Mouse (Mus musculus) T-cell, adult 2 months (primary cell): ENCODE measurements around the gene Exo1.

Source experiments
- DNase-seq: peaks from one replicate; pipeline ENCODE4 v3.0.0; 2022; ENCODE audit warnings: low spot score

The Exo1 gene

DNA sequence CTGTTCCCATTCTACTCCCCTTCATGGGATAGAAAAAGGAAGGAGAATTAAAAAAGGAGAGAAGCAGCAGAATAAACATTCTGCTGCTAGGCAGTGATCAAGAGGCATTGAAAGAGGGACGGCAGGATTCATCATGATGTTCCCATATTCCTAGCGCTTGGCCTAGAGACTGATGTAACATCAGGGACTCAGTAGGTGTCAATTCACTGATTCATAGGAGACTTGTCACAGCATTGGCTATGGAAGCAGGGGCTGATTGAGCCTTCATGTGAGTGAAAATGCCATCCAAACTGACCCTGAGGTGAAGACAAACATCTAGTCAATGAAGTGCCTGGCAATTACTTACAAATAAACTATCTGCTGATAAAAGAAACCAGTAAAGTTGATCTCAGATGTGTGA, 70.5 kb downstream of the Exo1 start:
- no peak for DNase-seq

DNA sequence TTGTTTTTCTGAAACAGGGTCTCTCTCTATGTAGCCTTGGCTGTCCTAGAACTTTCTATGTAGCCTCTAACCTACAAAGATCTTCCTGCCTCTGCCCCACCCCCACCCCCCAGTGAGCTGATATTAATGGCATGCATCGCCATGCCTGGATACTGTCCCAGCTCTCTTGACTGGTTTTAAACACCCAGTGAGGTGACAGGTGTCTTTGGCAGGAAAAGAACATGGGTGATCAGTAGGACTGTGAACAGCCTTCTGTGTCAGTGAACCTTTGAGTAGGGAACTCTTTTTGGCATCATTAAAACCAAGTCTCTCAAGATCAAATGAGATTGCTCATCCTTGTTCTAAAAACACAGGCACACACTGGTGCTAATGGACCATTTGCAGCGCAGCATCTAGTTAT, 81.4 kb downstream of the Exo1 start:
- DNase-seq, result no peak
